Mouse (Mus musculus): Measurements from ENCODE around the gene Slc6a12. TPM values are rescaled to one million over a fixed set of nuclear protein-coding genes. Genes with fewer than 3 reads are reported as not detected.
A peak's percentile ranks its signal among the peaks of the same experiment; 100 is the strongest.

The Slc6a12 gene
- polyA plus RNA-seq, 1 experiment from 2014 or later: 0.44 TPM

DNA sequence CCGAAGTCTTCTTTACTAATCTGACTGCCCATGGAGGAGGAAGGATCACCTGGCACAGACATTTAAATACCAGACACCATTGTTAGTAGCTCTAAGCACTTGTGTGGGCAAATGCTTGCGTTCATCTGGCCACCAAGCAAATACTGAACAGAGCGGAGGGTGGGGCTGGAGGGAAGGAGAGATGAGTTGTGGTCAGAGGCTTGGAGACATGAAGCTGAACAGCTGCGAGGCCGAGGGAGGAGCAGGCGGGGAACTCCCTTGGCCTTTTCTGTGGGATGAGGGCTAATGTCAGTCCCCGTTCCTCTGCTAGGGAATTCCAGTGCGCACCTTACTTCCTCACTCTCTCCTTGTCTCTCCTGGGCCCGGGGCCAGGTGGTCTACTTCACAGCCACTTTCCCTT is 17.1 kb upstream of the Slc6a12 start:
- WGBS: 86% methylated on average over 9 of the region's 9 CpGs
- no peak for ATAC-seq (ENCODE audit: low FRiP score)

DNA sequence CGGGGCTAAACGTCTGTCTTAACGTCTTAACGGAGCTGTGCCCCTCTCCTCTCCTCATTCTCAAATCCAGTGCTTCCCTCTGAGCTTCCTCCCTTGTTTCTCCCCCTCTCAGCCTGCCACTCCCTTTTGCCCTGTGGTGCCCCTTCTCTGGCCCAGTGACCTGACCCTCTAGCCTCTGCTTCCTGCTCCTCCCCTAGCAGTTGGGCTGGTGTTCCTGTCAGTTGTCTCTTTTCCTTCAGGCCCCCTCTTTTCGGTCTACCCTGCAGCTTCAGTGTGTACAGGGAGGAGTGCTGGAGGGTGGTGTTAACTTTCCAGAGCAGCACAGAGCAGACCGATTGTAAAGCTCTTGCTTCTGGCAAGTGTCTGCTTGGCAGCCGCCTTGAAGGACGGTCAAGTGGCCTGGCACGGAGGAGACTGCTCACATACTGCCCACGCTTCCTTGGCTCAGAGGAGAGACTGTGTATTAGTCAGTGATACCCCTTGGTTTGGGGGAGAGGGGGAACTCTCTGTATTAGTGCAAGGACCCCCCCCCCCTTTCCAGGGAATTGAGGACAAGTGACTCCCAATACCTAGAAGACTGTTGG is 16.3 kb upstream of the Slc6a12 start:
- Histone ChIP-seq H3K9ac (no peak overlapping the region), H3K4me2 (no peak overlapping the region), H3K4me1 (replicated peaks) (peaks cover 15% of the 10 kb centered on the region), H3K27ac (no peak overlapping the region), H3K4me3 (no peak overlapping the region), H3K27me3 (peaks cover 11% of the 10 kb centered on the region; the same call in 1 of the 2 replicates), H3K36me3 (no peaks in the 10 kb centered on the region), H3K9me3 (no peaks in the 10 kb centered on the region)
- no peak for ATAC-seq (ENCODE audit: low FRiP score)
- 64% methylated on average over 10 of the region's 10 CpGs for WGBS

More for the DNA sequence above, 17.1 kb upstream of the Slc6a12 start:
- Histone ChIP-seq H3K36me3 (no peaks in the 10 kb centered on the region), H3K4me3 (no peak overlapping the region), H3K9me3 (no peaks in the 10 kb centered on the region), H3K4me2 (no peak overlapping the region), H3K27ac (no peak overlapping the region), H3K9ac (no peak overlapping the region), H3K4me1 (replicated peaks) (peaks cover 15% of the 10 kb centered on the region), H3K27me3 (peaks cover 8% of the 10 kb centered on the region; the same call in 1 of the 2 replicates)

DNA sequence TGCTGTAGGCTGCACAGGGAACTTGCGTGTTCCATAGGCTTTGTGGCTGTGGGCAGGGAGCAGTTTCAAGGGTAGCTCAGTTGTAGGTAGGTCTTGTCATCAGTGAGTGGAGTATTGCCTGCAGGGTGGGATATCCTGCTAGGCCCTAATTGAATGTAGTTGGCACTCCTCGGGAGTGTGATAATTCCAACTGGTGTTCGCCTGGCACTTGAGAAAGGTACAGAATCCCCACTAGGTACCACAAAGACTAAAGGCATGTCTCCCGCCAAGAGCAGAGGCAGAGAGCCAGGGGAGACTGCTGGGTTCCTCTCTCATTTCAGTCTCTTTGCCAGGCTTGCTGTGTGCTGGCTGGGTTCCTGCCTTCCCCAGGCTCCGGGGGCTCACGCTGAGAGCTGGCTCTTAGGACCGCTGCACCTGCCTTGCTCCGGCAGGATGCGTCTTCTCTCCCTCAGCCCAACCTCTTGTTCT is 14.4 kb upstream of the Slc6a12 start:
- Histone ChIP-seq H3K4me2 (no peak overlapping the region), H3K36me3 (no peaks in the 10 kb centered on the region), H3K9me3 (no peaks in the 10 kb centered on the region), H3K27me3 (peaks cover 11% of the 10 kb centered on the region; the same call in 1 of the 2 replicates), H3K9ac (no peak overlapping the region), H3K4me3 (no peak overlapping the region), H3K27ac (no peak overlapping the region), H3K4me1 (replicated peaks) (peaks cover 15% of the 10 kb centered on the region)
- ATAC-seq (ENCODE audit: low FRiP score): no peak
- 44% methylated on average over 9 of the region's 9 CpGs for WGBS

DNA sequence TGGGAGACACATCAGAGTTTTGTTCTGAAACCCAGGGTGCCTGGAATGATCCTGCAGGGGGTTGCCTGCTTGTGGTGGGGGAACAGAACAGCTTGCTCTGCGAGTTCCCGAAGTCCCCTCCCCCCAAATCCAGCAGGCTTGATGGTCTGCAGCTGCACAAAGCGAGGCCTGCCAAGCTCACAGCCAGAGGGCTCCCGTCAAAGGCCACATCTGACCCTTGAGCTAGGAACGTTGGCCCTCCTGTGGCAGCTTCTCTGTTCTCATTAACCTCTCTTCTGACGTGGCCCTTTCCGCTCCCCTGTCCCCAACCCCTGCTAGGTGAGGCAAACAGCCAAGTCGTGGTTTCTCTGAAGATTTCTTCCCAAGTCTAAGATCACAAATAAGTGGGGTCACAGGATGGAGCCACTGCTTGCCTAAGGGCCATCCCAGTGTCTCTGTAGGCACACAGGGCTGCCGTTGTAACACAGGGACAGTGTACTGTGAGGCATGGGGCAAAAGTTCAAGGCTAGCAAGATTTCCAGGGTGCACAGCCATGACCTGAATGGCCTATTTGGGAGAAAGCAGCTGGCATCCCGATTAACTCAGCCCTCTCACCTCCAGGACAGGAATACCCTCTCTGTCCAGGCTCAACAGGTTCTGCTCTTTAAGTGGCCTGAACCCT is 12.9 kb upstream of the Slc6a12 start:
- Histone ChIP-seq H3K4me2 (no peak overlapping the region), H3K27ac (no peak overlapping the region), H3K9ac (no peak overlapping the region), H3K36me3 (no peaks in the 10 kb centered on the region), H3K9me3 (no peaks in the 10 kb centered on the region), H3K4me1 (replicated peaks) (peaks cover 15% of the 10 kb centered on the region), H3K4me3 (no peak overlapping the region), H3K27me3 (peaks cover 9% of the 10 kb centered on the region; the same call in 1 of the 2 replicates)
- ATAC-seq (ENCODE audit: low FRiP score): no peak
- WGBS: 6% methylated on average over 10 of the region's 10 CpGs

DNA sequence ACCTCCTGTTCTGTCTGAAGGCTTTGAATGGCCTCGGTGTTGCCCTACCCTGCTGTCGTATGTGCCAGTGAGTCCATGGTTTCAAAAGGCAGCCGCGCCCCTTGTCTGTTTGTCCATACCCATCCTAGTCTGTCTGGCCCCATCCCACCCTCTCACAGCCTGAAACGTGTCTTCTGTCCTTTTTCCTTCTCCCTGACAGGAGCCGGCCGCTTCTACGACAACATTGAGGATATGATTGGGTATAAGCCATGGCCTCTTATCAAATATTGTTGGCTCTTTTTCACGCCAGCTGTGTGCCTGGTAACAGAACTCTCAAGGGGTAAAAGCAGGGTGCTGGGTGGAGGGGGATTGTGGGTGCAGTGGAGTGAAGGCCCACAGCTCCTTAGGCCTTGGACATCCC is 7.0 kb upstream of the Slc6a12 start:
- WGBS: 89% methylated on average over 9 of the region's 9 CpGs
- Histone ChIP-seq H3K36me3 (no peaks in the 10 kb centered on the region), H3K27ac (no peak overlapping the region), H3K9me3 (no peaks in the 10 kb centered on the region), H3K4me1 (replicated peaks) (0 out of 2 replicates have a peak, but pooled peaks cover 4% of the 10 kb centered on the region), H3K27me3 (peaks cover 8% of the 10 kb centered on the region; the same call in 1 of the 2 replicates), H3K9ac (no peak overlapping the region), H3K4me2 (no peak overlapping the region), H3K4me3 (no peak overlapping the region)
- no peak for ATAC-seq (ENCODE audit: low FRiP score)

DNA sequence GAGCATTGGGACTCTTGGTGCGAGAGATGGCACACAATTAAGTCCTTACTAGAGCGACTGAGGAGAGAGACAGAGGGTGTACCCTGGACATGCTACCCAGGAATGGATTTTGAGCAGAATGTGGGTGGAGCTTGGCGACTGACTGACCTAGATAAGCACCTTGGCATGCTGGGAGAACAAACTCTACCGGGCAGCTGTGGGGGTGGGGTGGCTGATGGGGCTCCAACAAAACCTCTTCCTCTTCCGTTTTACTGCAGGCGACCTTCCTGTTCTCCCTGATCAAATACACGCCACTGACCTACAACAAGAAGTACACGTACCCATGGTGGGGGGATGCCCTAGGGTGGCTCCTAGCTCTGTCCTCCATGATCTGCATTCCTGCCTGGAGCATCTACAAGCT is 6.3 kb upstream of the Slc6a12 start:
- no peaks in the 10 kb centered on the region for H3K36me3 ChIP-seq
- 0 out of 2 replicates have a peak, but pooled peaks cover 6% of the 10 kb centered on the region for H3K27me3 ChIP-seq
- H3K27ac ChIP-seq: no peak overlapping the region
- 78% methylated on average over 8 of the region's 8 CpGs for WGBS
- ATAC-seq (ENCODE audit: low FRiP score): no peak
- H3K9me3 ChIP-seq: no peaks in the 10 kb centered on the region
- H3K4me1 ChIP-seq (replicated peaks): 0 out of 2 replicates have a peak, but pooled peaks cover 4% of the 10 kb centered on the region
- H3K9ac ChIP-seq: no peak overlapping the region
- H3K4me3 ChIP-seq: no peak overlapping the region
- H3K4me2 ChIP-seq: no peak overlapping the region

DNA sequence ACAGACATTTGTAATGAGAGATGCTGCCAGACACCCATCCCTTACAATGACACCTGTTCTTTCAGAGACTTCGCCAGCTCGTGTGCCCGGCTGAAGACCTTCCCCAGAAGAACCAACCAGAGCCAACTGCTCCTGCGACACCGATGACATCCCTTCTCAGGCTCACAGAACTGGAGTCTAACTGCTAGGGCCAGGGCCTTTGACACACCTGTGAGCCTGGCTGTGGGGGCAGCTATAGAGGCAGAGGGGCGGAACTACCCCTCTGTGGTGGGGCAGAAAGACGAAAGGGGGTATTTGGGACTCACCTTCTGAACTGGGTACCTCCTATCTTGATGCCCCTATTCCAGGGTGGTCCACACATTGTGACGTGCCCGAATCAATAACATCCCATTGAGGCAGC is 5.6 kb upstream of the Slc6a12 start:
- Histone ChIP-seq H3K4me1 (replicated peaks) (0 out of 2 replicates have a peak, but pooled peaks cover 4% of the 10 kb centered on the region), H3K27ac (no peak overlapping the region), H3K27me3 (0 out of 2 replicates have a peak, but pooled peaks cover 6% of the 10 kb centered on the region), H3K4me3 (no peak overlapping the region), H3K9me3 (no peaks in the 10 kb centered on the region), H3K4me2 (no peak overlapping the region), H3K36me3 (no peaks in the 10 kb centered on the region), H3K9ac (no peak overlapping the region)
- no peak for ATAC-seq (ENCODE audit: low FRiP score)
- WGBS: 93% methylated on average over 9 of the region's 9 CpGs

DNA sequence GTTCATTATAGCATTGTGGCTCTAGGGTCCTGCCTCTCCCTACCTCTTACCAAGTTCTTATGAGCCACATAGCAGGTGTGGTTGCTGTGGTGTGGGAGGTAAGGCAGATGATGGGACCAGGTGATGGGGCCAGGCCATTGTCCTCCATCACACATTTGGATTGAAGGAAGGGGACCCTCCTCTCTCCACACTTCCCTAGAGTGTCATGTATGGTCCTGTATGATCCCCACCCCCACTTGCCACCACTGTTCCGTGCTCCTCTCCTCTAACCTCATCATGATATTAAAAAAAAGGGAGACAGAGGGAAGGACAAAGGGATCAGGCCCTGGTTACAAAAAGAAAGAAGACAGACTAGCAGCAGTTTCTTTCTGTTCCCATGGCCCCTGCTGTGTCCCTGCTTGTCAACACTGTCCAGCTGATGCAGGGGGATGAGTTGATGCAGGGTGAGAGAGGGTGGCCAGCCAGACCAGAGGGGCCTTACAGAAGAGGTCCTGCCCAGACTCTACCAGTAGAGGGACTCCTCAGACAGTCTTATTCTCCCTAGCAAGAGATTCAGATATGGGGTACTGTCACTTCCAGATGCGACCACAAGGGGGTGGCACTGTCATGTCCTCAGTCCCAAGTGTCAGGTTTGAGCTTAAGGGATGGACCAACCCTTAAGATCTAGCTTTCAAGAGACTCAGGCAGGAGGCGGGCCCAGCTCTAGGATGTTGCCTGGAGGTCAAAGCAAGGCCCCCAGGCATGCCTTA is 4.9 kb upstream of the Slc6a12 start:
- H3K9ac ChIP-seq: no peak overlapping the region
- H3K27ac ChIP-seq: no peak overlapping the region
- no peak overlapping the region for H3K4me3 ChIP-seq
- no peaks in the 10 kb centered on the region for H3K9me3 ChIP-seq
- peaks cover 5% of the 10 kb centered on the region; the same call in 1 of the 2 replicates for H3K4me1 ChIP-seq (replicated peaks)
- H3K4me2 ChIP-seq: no peak overlapping the region
- 23% methylated on average over 3 of the region's 3 CpGs for WGBS
- ATAC-seq (ENCODE audit: low FRiP score): peak; percentile 83
- H3K36me3 ChIP-seq: no peaks in the 10 kb centered on the region
- 0 out of 2 replicates have a peak, but pooled peaks cover 10% of the 10 kb centered on the region for H3K27me3 ChIP-seq

DNA sequence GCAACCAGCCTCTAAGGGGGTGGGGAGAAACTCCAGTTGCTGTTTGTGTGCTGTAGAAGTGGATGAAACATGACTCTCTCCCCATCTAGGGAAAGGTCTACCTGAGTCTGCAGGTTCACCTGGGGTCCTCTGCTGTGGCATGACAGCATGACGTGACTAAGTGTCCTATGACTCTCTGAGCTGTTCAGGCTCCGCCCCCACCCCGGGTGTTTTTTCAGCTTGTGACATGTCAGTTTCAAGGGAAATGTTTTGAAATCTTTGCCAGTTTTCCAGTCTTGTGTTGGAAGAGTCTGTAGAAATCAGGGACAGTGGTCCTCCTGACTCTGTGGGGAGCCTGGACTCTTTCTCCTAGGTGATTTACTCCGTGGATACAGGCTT is 4.4 kb upstream of the Slc6a12 start:
- peaks cover 9% of the 10 kb centered on the region; the same call in 1 of the 2 replicates for H3K4me1 ChIP-seq (replicated peaks)
- H3K27me3 ChIP-seq: 0 out of 2 replicates have a peak, but pooled peaks cover 10% of the 10 kb centered on the region
- H3K4me3 ChIP-seq: no peak overlapping the region
- no peak overlapping the region for H3K27ac ChIP-seq
- no peak; the same call in 1 of the 2 replicates for ATAC-seq (ENCODE audit: low FRiP score)
- no peak overlapping the region for H3K9ac ChIP-seq
- 52% methylated on average over 4 of the region's 4 CpGs for WGBS
- no peaks in the 10 kb centered on the region for H3K36me3 ChIP-seq
- H3K4me2 ChIP-seq: no peak overlapping the region
- H3K9me3 ChIP-seq: no peaks in the 10 kb centered on the region

DNA sequence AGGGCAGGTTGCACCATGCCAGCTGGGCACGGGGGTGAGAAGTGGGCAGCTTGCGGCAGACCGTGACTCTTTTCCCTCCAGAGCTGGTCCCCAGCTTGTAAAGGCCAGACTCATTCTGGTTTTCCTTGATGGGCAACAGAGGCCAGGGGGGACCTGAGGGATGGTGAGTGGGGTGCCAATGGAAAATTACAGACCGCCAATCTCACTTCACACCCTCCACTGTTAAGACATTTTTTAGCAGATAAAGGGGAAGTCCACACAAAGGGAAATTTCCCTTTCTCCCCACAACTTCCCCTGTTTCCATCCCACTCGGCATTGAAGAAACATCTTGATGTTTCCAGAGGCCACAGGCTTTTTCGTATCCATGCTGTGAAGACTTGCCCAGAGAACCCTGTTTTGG is 1.2 kb upstream of the Slc6a12 start:
- Histone ChIP-seq H3K27ac (no peak overlapping the region), H3K36me3 (no peaks in the 10 kb centered on the region), H3K27me3 (0 out of 2 replicates have a peak, but pooled peaks cover 10% of the 10 kb centered on the region), H3K4me3 (no peak overlapping the region), H3K4me2 (no peak overlapping the region), H3K9me3 (no peaks in the 10 kb centered on the region), H3K4me1 (replicated peaks) (peaks cover 18% of the 10 kb centered on the region), H3K9ac (no peak overlapping the region)
- ATAC-seq (ENCODE audit: low FRiP score): no peak
- 89% methylated on average over 6 of the region's 6 CpGs for WGBS

DNA sequence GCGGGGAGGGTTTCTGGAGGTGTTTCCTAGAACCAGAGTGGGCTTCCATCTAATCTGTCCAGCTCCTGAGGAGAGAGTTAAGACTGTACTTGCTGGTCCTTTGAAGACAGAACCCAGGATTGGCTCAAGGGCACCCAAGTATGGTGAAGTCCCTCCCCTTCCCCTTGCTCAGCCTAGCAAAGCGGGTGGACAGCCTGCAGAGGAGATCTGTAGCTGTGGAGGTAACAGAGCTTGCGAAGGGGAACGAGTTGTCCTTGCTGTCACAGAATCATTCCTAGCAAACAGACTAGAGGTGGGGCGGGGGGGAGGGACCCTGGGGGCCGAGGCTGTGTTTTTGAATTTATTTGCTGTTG is 871 bp downstream of the Slc6a12 start:
- WGBS: 67% methylated on average over 6 of the region's 6 CpGs
- ATAC-seq (ENCODE audit: low FRiP score): no peak

DNA sequence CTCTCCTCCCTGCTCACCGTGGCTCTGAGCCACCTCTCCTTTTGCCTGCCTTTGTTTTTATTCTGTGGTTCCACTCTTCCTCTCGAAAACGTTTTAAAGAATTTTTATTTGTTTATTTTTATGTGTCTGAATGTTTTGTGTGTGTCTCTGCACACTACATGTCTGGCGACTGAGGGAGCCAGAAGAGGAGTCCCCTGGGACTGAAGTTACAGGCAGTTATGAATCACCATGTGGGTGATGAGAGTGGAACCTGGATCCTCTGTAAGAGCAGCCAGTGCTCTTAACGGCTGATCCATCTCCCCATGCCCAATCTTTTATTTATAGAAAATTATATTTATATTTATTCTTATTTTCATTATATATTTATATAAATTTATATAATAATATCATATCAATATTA is 1.5 kb downstream of the Slc6a12 start:
- Histone ChIP-seq H3K4me3 (no peak overlapping the region), H3K27ac (no peak overlapping the region), H3K4me1 (replicated peaks) (peaks cover 16% of the 10 kb centered on the region), H3K4me2 (no peak overlapping the region), H3K27me3 (0 out of 2 replicates have a peak, but pooled peaks cover 5% of the 10 kb centered on the region), H3K9me3 (no peaks in the 10 kb centered on the region), H3K9ac (no peak overlapping the region), H3K36me3 (no peaks in the 10 kb centered on the region)
- no peak for ATAC-seq (ENCODE audit: low FRiP score)
- WGBS: 72% methylated on average over 5 of the region's 5 CpGs

More for the DNA sequence above, 871 bp downstream of the Slc6a12 start:
- Histone ChIP-seq H3K36me3 (no peaks in the 10 kb centered on the region), H3K4me1 (replicated peaks) (peaks cover 16% of the 10 kb centered on the region), H3K4me3 (no peak overlapping the region), H3K9me3 (no peaks in the 10 kb centered on the region), H3K27ac (no peak overlapping the region), H3K4me2 (no peak overlapping the region), H3K9ac (no peak overlapping the region), H3K27me3 (0 out of 2 replicates have a peak, but pooled peaks cover 8% of the 10 kb centered on the region)
